Mouse (Mus musculus): ENCODE results near the gene Pitx2.

DNA sequence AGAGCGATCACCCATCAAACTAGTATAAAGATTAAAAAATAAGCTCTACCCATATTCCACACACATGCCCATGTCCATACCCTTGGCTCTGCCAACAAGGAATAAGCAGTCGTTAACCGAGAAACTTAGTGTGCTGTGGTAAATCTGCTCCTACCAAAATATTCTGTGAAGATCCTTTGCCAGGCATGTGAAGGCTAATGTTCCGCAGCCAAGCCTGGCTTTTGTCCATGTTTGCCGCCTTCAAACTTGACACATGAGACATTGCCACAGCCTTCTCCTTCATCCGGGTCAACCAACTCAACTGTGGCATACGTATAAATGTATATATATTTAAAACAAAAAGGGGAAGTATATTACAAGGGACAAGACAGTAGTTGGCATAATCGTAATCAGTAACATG lies 34.0 kb upstream of the Pitx2 start:
- no peak for TF ChIP-seq CTCF (IDR thresholded peaks at IDR 0.05; ENCODE audit: borderline replicate concordance, control insufficient read depth, extremely low read depth, insufficient read depth, low read length, poor library complexity)
- TF ChIP-seq POLR2A (IDR thresholded peaks at IDR 0.05; ENCODE audit: control insufficient read depth, extremely low read depth, insufficient read depth, low read length, poor library complexity): no peak
